Mouse (Mus musculus) midbrain, embryonic 13.5 days (tissue): ENCODE results near the gene Pdx1. TPM values are rescaled to one million over a fixed set of nuclear protein-coding genes. Genes with fewer than 3 reads are reported as not detected.

Experiments used
- ATAC-seq: fragments of 200-750 bp; cut with Nextera tagmentation; 2 replicates; pipeline ENCODE4 v1.8.0; 2017; ENCODE audit warnings: mild to moderate bottlenecking, moderate TSS enrichment, moderate library complexity
- H3K27ac ChIP-seq: fragments of 300-500 bp; sonication (generic); 2 replicates; pipeline ENCODE4 v1.5.1; 2015; ENCODE audit warnings: inconsistent platforms, mild to moderate bottlenecking, moderate library complexity
- H3K27me3 ChIP-seq: fragments of 300-500 bp; sonication (generic); 2 replicates; pipeline ENCODE4 v1.6.1; 2015; ENCODE audit warnings: mild to moderate bottlenecking, inconsistent platforms
- H3K36me3 ChIP-seq: fragments of 300-500 bp; sonication (generic); 2 replicates; pipeline ENCODE4 v1.6.1; 2015; ENCODE audit warnings: mild to moderate bottlenecking, inconsistent platforms
- H3K4me1 ChIP-seq: fragments of 300-500 bp; sonication (generic); replicated peaks from 2 replicates; pipeline ENCODE4 v1.6.1; 2015; ENCODE audit warnings: inconsistent platforms
- H3K4me2 ChIP-seq: fragments of 300-500 bp; sonication (generic); replicated peaks from 2 replicates; pipeline ENCODE4 v1.6.1; 2015; ENCODE audit warnings: moderate library complexity, mild to moderate bottlenecking, inconsistent platforms
- H3K4me3 ChIP-seq: fragments of 300-500 bp; sonication (generic); replicated peaks from 2 replicates; pipeline ENCODE4 v1.5.1; 2015; ENCODE audit warnings: mild to moderate bottlenecking, inconsistent platforms
- H3K9ac ChIP-seq: fragments of 300-500 bp; sonication (generic); replicated peaks from 2 replicates; pipeline ENCODE4 v1.6.1; 2015; ENCODE audit warnings: mild to moderate bottlenecking, inconsistent platforms
- H3K9me3 ChIP-seq: fragments of 300-500 bp; sonication (generic); 2 replicates; pipeline ENCODE4 v1.6.1; 2016; ENCODE audit warnings: mild to moderate bottlenecking, inconsistent platforms
- WGBS: fragments of 180-500 bp; shearing (Covaris S2); methylation state at CpG from one replicate; pipeline ENCODE4 v1.1.7; 2015; 5-methylcytosine and 5-hydroxymethylcytosine counted together
- polyA plus RNA-seq: library from polyadenylated mRNA; unstranded; fragments of >200 nt; fragmentation: Nextera tagmentation; extraction: Ambion mirVana; gene quantifications from 2 replicates; pipeline ENCODE4 v1.2.1, GENCODE M21; 2015

Pdx1 gene
- polyA plus RNA-seq, 1 experiment from 2014 or later, result not detected

DNA sequence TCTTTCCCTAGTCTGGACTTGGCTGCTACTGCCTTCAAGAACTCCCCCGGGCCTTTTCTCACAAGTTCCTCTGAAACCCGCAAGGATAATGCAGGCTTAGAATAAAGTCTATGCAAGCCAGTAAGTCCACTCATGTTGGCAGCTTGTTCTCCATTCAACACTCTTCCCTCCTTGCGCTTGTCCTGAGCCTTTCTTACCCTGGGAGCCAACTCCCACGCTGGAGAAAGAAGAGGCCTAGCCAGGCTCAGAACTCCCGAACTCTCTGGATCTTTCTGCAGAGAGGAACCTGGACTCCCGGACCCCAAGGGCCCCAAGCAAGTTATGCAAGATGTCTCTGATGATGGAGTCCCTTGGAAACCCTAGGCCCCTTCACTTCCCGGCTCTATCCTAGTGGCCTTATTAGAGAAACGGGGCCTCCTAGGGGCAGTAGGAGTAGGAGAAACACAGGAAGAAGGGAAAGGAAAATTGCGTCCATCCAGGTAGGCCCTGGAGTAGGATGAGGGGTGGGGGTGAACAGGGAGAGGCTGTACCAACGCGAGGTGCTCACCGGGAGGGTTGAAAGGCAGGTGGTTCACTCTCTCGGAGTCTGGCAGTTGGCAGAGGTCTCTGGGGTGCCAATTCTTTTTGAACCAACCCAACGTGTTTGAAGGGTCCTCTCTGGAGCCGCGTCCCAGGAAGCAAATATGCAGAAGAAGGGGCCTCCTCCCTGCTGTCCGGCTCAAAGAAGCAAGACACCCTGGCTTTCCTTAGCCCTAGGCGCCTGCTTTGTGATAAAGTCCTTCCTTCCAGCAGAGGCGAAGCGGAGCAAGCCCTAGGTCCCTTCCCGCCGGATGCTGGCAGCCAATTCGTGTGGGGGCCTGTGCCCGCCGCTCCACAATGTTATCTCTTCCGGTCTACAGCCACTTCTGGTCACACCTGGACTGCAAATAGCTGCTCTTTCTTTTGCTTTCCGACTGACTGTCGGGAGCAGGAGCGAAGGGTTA, 1.2 kb downstream of the Pdx1 start:
- 1% methylated on average over 29 of the region's 29 CpGs for WGBS
- Histone ChIP-seq H3K4me3 (no peak overlapping the region), H3K4me1 (peaks cover 10% of the 10 kb centered on the region), H3K27me3 (peaks cover 98% of the 10 kb centered on the region), H3K27ac (no peak overlapping the region), H3K36me3 (no peaks in the 10 kb centered on the region), H3K9ac (no peak overlapping the region), H3K4me2 (no peak overlapping the region), H3K9me3 (peaks cover 4% of the 10 kb centered on the region; the same call in 1 of the 2 replicates)
- ATAC-seq, result no peak

DNA sequence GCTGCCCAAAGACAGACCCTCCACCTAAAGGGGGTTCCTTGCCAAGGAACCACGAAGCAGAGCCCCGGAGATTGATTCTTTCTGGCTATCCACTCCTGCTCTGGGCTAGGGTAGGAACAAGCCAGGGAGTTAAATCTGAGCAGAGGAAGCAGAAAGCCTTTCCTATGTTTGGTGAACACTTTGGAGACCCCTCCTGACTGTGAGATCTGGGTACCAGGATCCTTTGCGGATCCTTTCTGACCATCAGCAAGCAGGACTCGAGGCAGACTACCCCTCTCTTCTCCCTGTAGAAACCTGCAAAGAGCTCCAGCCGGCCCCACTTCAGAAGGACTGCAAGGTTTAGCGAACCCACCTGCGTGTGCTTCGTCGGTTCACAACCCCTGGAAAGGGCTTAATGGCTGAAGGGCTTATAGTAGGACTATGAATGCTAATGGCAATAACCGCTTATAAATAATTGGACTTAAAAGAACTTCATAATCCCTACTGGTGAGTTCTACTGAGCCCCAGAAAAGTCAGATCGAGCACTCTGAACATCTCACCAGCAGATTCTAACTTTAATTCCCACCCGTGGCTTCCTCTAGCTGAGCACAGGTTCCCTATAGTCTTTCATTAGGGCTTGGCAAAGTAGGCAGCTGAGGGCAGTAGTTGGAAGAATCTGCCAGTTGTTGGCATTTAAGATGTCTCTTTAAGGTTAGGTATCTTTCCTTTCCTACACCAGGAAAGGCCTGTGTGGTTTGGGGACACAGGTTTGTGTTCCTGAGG, 2.5 kb downstream of the Pdx1 start:
- ATAC-seq, result no peak
- 3% methylated on average over 12 of the region's 12 CpGs for WGBS

DNA sequence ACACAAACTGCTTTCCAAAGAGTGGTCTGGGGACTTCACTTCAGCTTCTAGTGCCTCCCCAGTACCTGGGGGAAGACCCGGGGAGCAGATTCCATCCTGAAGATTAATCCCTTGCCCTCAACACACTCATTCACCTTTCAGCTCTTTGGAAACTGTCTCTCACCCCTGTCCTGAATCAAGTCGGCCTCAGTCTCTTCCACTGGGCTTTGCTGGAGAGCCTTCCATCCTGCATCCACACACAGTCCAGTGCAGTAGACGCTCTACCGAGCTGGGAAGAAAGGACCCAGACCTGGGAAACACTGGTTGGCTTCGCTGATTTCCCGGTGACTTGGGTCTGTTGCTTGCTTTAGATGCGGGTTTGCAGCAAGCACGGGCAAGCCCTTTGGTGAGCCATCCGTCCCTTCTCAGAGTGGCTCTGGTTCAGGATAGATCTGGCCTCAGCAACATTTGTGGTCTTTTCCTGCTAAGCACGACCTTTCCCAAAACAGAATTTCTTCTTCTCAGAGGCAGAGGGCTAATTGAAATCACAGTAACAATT, 3.1 kb downstream of the Pdx1 start:
- no peak for ATAC-seq
- Histone ChIP-seq H3K4me3 (no peak overlapping the region), H3K36me3 (no peaks in the 10 kb centered on the region), H3K9me3 (peaks cover 4% of the 10 kb centered on the region; the same call in 1 of the 2 replicates), H3K4me1 (peaks cover 10% of the 10 kb centered on the region), H3K27me3 (peaks cover 98% of the 10 kb centered on the region), H3K27ac (no peak overlapping the region), H3K9ac (no peak overlapping the region), H3K4me2 (no peak overlapping the region)
- 1% methylated on average over 10 of the region's 10 CpGs for WGBS

More for the DNA sequence above, 2.5 kb downstream of the Pdx1 start:
- Histone ChIP-seq H3K27me3 (peaks cover 98% of the 10 kb centered on the region), H3K9ac (no peak overlapping the region), H3K36me3 (no peaks in the 10 kb centered on the region), H3K4me3 (no peak overlapping the region), H3K27ac (no peak overlapping the region), H3K4me2 (no peak overlapping the region), H3K9me3 (peaks cover 4% of the 10 kb centered on the region; the same call in 1 of the 2 replicates), H3K4me1 (peaks cover 10% of the 10 kb centered on the region)

DNA sequence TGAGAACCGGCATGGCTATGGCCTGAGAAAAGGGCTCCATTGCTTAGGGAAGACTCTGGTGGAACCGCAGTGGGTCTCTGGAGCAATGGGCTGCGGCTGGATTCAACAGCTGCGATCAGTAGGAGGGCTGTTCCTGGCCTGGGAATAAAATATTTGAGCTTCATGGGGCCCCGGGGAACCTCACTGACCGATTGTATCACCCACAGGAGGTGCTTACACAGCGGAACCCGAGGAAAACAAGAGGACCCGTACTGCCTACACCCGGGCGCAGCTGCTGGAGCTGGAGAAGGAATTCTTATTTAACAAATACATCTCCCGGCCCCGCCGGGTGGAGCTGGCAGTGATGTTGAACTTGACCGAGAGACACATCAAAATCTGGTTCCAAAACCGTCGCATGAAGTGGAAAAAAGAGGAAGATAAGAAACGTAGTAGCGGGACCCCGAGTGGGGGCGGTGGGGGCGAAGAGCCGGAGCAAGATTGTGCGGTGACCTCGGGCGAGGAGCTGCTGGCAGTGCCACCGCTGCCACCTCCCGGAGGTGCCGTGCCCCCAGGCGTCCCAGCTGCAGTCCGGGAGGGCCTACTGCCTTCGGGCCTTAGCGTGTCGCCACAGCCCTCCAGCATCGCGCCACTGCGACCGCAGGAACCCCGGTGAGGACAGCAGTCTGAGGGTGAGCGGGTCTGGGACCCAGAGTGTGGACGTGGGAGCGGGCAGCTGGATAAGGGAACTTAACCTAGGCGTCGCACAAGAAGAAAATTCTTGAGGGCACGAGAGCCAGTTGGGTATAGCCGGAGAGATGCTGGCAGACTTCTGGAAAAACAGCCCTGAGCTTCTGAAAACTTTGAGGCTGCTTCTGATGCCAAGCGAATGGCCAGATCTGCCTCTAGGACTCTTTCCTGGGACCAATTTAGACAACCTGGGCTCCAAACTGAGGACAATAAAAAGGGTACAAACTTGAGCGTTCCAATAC, 4.7 kb downstream of the Pdx1 start:
- no peak overlapping the region for H3K9ac ChIP-seq
- H3K27ac ChIP-seq, result no peak overlapping the region
- H3K9me3 ChIP-seq, result peaks cover 4% of the 10 kb centered on the region; the same call in 1 of the 2 replicates
- no peak overlapping the region for H3K4me2 ChIP-seq
- no peak overlapping the region for H3K4me3 ChIP-seq
- WGBS, result 2% methylated on average over 48 of the region's 48 CpGs
- H3K36me3 ChIP-seq, result no peaks in the 10 kb centered on the region
- no peak for ATAC-seq
- H3K27me3 ChIP-seq, result peaks cover 98% of the 10 kb centered on the region
- peaks cover 10% of the 10 kb centered on the region for H3K4me1 ChIP-seq

DNA sequence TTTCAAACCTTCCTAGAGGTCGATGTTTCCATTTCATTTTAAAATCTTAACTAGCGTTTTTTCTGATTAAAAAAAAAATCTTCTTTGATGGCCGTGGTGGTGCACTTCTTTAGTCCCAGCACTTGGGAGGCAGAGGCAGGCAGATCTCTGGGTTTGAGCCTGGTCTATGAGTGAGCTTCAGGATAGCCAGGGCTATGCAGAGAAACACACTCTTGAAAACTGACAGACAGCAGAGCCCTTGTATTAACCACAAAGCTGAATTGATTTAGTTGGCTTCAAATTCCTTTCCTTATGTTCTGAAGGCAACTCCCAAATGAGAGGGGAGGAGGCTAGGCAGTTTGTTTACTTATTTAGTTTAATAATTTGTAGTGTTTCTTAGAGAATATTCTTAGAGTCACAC, 6.0 kb downstream of the Pdx1 start:
- Histone ChIP-seq H3K36me3 (no peaks in the 10 kb centered on the region), H3K27ac (no peak overlapping the region), H3K4me2 (no peak overlapping the region), H3K27me3 (peaks cover 98% of the 10 kb centered on the region), H3K4me3 (no peak overlapping the region), H3K4me1 (peaks cover 6% of the 10 kb centered on the region; the same call in 1 of the 2 replicates), H3K9me3 (peaks cover 4% of the 10 kb centered on the region; the same call in 1 of the 2 replicates), H3K9ac (no peak overlapping the region)
- no peak for ATAC-seq
- WGBS, result 15% methylated on average over 3 of the region's 3 CpGs

DNA sequence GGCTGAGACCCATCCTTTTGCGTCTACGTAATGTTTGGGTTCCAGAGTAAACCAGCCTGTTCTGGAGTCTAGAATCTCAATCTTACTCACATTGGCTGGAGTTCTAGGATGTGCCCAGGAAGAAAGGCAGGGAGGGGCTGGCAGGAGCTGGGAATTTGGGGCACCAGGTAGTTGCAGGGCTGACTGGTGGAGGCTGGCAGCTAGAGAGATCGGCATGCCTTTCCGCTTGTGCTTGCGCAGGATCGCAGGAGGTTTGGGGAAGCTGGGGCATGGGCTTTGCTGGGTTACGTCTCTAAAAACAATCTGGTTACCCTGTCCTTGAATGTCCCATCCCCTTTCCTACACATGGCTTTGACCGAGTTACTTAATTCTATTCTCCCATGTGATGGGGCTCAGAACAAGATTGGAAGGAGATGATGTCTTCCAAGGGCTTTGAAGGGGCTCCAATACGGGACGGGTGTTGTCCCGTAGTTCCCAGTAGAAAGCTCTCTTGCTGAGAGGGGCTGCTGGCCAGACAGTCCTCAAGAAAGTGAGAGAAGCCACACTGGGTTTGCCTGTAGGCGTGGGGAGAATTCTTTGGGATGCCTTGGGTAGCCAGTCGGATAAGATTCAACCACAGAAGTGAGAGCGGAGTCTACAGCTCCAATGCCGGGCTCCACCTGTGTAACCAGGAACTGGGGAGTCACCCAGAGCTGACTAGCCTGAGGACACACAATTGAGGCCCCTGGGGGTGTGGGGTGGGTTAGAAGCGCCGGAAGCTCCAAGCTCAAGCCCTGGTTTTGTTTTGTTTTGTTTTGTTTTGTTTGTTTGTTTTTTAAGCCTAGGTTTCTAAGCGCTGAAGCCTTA, 7.2 kb downstream of the Pdx1 start:
- no peak for ATAC-seq
- 2% methylated on average over 18 of the region's 18 CpGs for WGBS
- H3K4me1 ChIP-seq, result peaks cover 6% of the 10 kb centered on the region; the same call in 1 of the 2 replicates
- H3K9me3 ChIP-seq, result peaks cover 4% of the 10 kb centered on the region; the same call in 1 of the 2 replicates
- no peaks in the 10 kb centered on the region for H3K36me3 ChIP-seq
- H3K27ac ChIP-seq, result no peak overlapping the region
- no peak overlapping the region for H3K4me3 ChIP-seq
- H3K27me3 ChIP-seq, result peaks cover 98% of the 10 kb centered on the region
- H3K4me2 ChIP-seq, result no peak overlapping the region
- H3K9ac ChIP-seq, result no peak overlapping the region

DNA sequence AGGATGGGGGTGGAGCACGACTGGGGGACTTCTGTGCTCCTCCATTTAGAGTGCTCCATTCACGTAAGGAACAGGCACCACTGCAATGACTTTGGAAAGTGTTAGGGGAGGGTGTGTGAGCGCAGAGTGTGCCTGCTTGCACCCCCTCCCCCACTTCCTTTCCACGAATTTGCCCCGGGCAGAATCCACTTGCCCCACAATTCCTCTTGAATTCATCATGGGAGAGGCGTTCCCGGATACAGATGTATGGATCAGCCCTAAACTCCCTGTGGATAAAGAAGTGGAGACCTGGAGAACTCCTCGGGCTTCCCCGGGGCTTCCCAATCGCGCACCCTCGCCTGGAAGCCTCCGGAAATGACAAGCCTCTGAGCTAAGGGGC, 7.8 kb downstream of the Pdx1 start:
- WGBS, result under 1% methylated on average over 13 of the region's 13 CpGs
- no peak for ATAC-seq
- H3K4me1 ChIP-seq, result peaks cover 6% of the 10 kb centered on the region; the same call in 1 of the 2 replicates
- H3K4me3 ChIP-seq, result no peak overlapping the region
- H3K27me3 ChIP-seq, result peaks cover 98% of the 10 kb centered on the region
- no peaks in the 10 kb centered on the region for H3K36me3 ChIP-seq
- peaks cover 4% of the 10 kb centered on the region; the same call in 1 of the 2 replicates for H3K9me3 ChIP-seq
- no peak overlapping the region for H3K9ac ChIP-seq
- H3K27ac ChIP-seq, result no peak overlapping the region
- no peak overlapping the region for H3K4me2 ChIP-seq

DNA sequence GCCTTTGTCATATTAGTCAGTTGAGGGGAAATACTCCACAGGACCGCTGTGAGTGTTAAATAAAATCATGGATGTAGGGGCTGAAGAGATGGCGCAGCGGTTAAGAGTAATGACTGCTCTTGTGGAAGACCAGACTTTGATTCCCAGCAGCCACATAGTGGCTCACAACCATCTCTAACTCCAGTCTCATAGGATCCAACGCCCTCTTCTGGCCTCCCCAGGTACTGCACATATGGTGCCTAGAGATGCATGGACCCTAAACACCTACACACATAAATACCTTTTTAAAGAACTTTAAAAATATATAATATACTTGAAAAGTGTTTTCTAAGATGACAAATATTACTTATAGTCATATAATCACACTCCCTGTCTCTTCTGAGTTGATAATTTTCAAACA, 14.6 kb downstream of the Pdx1 start:
- H3K4me2 ChIP-seq, result no peak overlapping the region
- H3K27me3 ChIP-seq, result peaks cover 58% of the 10 kb centered on the region
- ATAC-seq, result no peak
- H3K9me3 ChIP-seq, result no peaks in the 10 kb centered on the region
- H3K36me3 ChIP-seq, result no peaks in the 10 kb centered on the region
- no peak overlapping the region for H3K9ac ChIP-seq
- no peaks in the 10 kb centered on the region for H3K4me1 ChIP-seq
- no peak overlapping the region for H3K4me3 ChIP-seq
- no peak overlapping the region for H3K27ac ChIP-seq
- WGBS, result 72% methylated on average over 4 of the region's 4 CpGs

DNA sequence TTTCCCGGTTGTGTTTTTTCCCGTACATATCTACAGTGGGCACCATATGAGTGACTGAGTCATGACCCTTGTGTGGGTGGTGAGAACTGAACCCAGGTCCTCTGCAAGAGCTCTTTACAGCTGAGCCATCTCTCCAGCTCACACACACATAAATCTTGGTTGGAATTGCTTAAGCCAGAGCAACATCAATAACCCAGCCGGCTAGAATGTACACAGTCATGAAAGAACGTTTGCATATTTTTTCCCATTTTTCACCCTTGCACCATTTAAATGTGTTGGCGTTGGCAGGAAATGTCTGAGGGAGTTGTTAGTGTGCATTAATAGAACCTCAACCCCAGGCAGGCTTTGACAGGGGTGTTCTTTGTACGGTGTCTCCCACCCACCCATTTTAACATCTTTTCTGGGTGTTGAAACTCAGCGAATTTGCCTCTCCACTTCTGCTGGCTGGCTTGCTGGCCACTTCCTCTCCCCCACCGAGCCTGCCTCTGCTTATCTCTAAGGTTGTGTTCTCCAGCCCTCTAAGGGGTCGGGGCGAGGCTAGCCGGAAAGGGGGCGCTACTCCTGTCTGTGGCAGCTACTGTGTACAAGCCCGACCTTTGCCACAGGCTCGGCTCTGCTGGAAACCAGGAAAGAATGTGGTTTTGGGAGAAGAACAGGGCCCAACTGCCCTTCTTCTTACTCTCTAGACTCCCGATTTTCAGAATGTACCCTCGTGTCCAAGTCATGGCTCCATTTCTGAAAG, 22.2 kb downstream of the Pdx1 start:
- Histone ChIP-seq H3K4me2 (no peak overlapping the region), H3K27ac (no peak overlapping the region), H3K9ac (no peak overlapping the region), H3K4me1 (no peaks in the 10 kb centered on the region), H3K9me3 (no peaks in the 10 kb centered on the region), H3K4me3 (no peak overlapping the region), H3K27me3 (peaks cover 70% of the 10 kb centered on the region), H3K36me3 (no peaks in the 10 kb centered on the region)
- 41% methylated on average over 16 of the region's 16 CpGs for WGBS
- ATAC-seq, result no peak

DNA sequence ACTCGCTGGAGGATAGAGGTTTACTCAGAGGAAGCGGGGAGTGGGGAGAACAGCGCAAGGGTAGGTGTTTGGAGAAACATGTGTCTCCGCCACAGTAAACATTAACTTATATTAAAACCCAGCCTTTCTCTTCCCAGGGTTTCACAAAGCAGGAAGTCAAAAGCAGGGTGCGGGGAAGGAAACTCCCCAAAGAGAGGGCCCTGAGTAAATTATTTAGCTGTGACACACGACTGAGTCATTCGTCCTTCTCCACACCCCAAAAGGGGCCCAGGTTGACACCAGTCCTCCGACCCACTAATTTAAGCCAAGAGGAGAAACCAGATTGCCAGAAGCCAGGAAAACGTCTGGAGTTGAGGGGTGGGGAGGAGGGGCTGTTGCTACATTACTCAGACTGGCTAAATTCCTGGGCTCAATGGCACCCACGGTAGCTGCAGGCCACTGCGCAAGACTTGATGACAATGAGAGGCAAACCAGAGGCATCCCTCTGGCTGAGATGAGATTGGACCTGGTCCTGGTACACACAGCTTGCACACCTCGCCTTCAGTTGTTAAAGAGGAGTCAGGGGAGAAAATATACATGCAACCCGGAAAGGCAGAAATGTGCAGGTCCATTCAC, 22.9 kb downstream of the Pdx1 start:
- no peak for ATAC-seq
- no peaks in the 10 kb centered on the region for H3K36me3 ChIP-seq
- peaks cover 72% of the 10 kb centered on the region for H3K27me3 ChIP-seq
- H3K4me2 ChIP-seq, result no peak overlapping the region
- 50% methylated on average over 13 of the region's 13 CpGs for WGBS
- H3K9ac ChIP-seq, result no peak overlapping the region
- H3K4me3 ChIP-seq, result no peak overlapping the region
- no peak overlapping the region for H3K27ac ChIP-seq
- H3K9me3 ChIP-seq, result no peaks in the 10 kb centered on the region
- no peaks in the 10 kb centered on the region for H3K4me1 ChIP-seq
